Mouse (Mus musculus) olfactory bulb, adult 2 months (tissue): ENCODE results near the gene T2. TPM values are rescaled to one million over a fixed set of nuclear protein-coding genes. Genes with fewer than 3 reads are reported as not detected.

Source experiments
- H3K27ac ChIP-seq: fragments of 200-500 bp; 2 replicates; pipeline ENCODE4 v1.5.1; 2012; ENCODE audit warnings: low read depth, low read length; ENCODE audit not compliant: insufficient read depth
- H3K4me1 ChIP-seq: fragments of 200-500 bp; 2 replicates; pipeline ENCODE4 v1.6.1; 2012; ENCODE audit warnings: low read length; ENCODE audit not compliant: control insufficient read depth, insufficient read depth
- H3K4me3 ChIP-seq: fragments of 200-500 bp; 2 replicates; pipeline ENCODE4 v1.5.1; 2012; ENCODE audit warnings: mild to moderate bottlenecking, low read depth, low read length, moderate library complexity; ENCODE audit not compliant: insufficient read depth
- CTCF ChIP-seq: fragments of 200-500 bp; IDR thresholded peaks from 2 replicates; pipeline ENCODE4 v1.5.1; 2012; ENCODE audit warnings: low read depth, mild to moderate bottlenecking, low read length, moderate library complexity; ENCODE audit not compliant: insufficient read depth
- POLR2A ChIP-seq: fragments of 200-500 bp; IDR thresholded peaks from 2 replicates; pipeline ENCODE4 v1.6.1; 2012; ENCODE audit warnings: mild to moderate bottlenecking, low read depth, low read length, moderate library complexity; ENCODE audit not compliant: insufficient read depth
- WGBS: fragments of 180-500 bp; shearing (Covaris S2); methylation state at CpG from one replicate; pipeline ENCODE4 v1.1.7; 2018; 5-methylcytosine and 5-hydroxymethylcytosine counted together
- polyA plus RNA-seq: library from polyadenylated mRNA; stranded (reverse); fragments of >200 nt; gene quantifications from 2 replicates; pipeline ENCODE4 v1.2.4, GENCODE M21; 2012; ENCODE audit warnings: low replicate concordance; ENCODE audit not compliant: missing spikeins, insufficient read depth, insufficient read length

Gene T2
- polyA plus RNA-seq, 1 experiment: not detected

- TF ChIP-seq POLR2A (no peak), CTCF (no peak)
- WGBS: 10% methylated on average over 17 of the region's 17 CpGs
- no peak overlapping the region for H3K4me3 ChIP-seq
- peaks cover 17% of the 10 kb centered on the region for H3K4me1 ChIP-seq
- no peak overlapping the region for H3K27ac ChIP-seq
Observed at GRCm38 (mm10) chr17:8432179-8432800, 76.5 kb downstream of the T2 start.

- 1% methylated on average over 52 of the region's 52 CpGs for whole genome bisulfite sequencing
- TF ChIP-seq CTCF (no peak), POLR2A (no peak)
- no peak overlapping the region for H3K27ac ChIP-seq
- peaks cover 17% of the 10 kb centered on the region for H3K4me1 ChIP-seq
- no peak overlapping the region for H3K4me3 ChIP-seq
Observed at GRCm38 (mm10) chr17:8433121-8433977, 77.6 kb downstream of the T2 start.

- no peak within 1 kb of the TSS for H3K27ac ChIP-seq
- peaks cover 17% of the 10 kb centered on the region for H3K4me1 ChIP-seq
- TF ChIP-seq POLR2A: no peak
- no peak for TF ChIP-seq CTCF
- whole genome bisulfite sequencing: 3% methylated on average over 65 of the region's 65 CpGs
- H3K4me3 ChIP-seq: no peak within 1 kb of the TSS
Observed at GRCm38 (mm10) chr17:8433978-8434960, 78.5 kb downstream of the T2 start, which contains the start of gene T. T (plus strand) TSS chr17:8434423.

- no peak for TF ChIP-seq CTCF
- no peak for TF ChIP-seq POLR2A
Observed at GRCm38 (mm10) chr17:8436184-8436583, 80.4 kb downstream of the T2 start.

GRCm38 (mm10) chr17:8444062-8444461, 88.3 kb downstream of the T2 start:
- Histone ChIP-seq H3K27ac (no peak overlapping the region), H3K4me1 (no peaks in the 10 kb centered on the region), H3K4me3 (no peak overlapping the region)
- 63% methylated on average over 3 of the region's 3 CpGs for WGBS
- no peak for TF ChIP-seq CTCF
- TF ChIP-seq POLR2A: no peak

More at GRCm38 (mm10) chr17:8436184-8436583, 80.4 kb downstream of the T2 start:
- H3K4me1 ChIP-seq: peaks cover 14% of the 10 kb centered on the region
- 74% methylated on average over 7 of the region's 7 CpGs for whole genome bisulfite sequencing
- H3K4me3 ChIP-seq: no peak overlapping the region
- no peak overlapping the region for H3K27ac ChIP-seq

- TF ChIP-seq POLR2A: no peak
- TF ChIP-seq CTCF: no peak
- H3K4me3 ChIP-seq: no peak overlapping the region
- no peaks in the 10 kb centered on the region for H3K4me1 ChIP-seq
- no peak overlapping the region for H3K27ac ChIP-seq
- 42% methylated on average over 9 of the region's 9 CpGs for WGBS
Observed at GRCm38 (mm10) chr17:8447676-8448192, 91.9 kb downstream of the T2 start.

- no peak overlapping the region for H3K27ac ChIP-seq
- H3K4me3 ChIP-seq: no peak overlapping the region
- no peak for TF ChIP-seq POLR2A
- no peak for TF ChIP-seq CTCF
- no peaks in the 10 kb centered on the region for H3K4me1 ChIP-seq
- 81% methylated on average over 3 of the region's 3 CpGs for WGBS
Observed at GRCm38 (mm10) chr17:8448324-8448723, 92.5 kb downstream of the T2 start.

- no peak for TF ChIP-seq POLR2A
- no peak for TF ChIP-seq CTCF
- 71% methylated on average over 6 of the region's 6 CpGs for WGBS
- Histone ChIP-seq H3K4me1 (peaks cover 8% of the 10 kb centered on the region), H3K4me3 (no peak overlapping the region), H3K27ac (no peak overlapping the region)
Observed at GRCm38 (mm10) chr17:8455196-8455595, 99.4 kb downstream of the T2 start.
